Mouse (Mus musculus): Measurements from ENCODE around the gene 1700042G07Rik.

1700042G07Rik gene

GRCm38 (mm10) chr4:116173072-116173471 lies at the start of gene 1700042G07Rik, which contains the start of gene Gm49337:
1700042G07Rik (plus strand) TSS chr4:116173372.
Gm49337 (plus strand) TSS chr4:116173384.
- DNase-seq: no peak

- DNase-seq: peak; percentile 87 to 93
These were observed 49.3 kb upstream of the 1700042G07Rik start, which contains the start of the genes Rad54l and Pomgnt1 for GRCm38 (mm10) chr4:116123602-116124519. Rad54l (minus strand) TSS chr4:116123690. Pomgnt1 (plus strand) TSS chr4:116123840.

GRCm38 (mm10) chr4:116125803-116126386 lies 47.3 kb upstream of the 1700042G07Rik start:
- no peak for DNase-seq

- no peak for DNase-seq
These were observed 45.2 kb upstream of the 1700042G07Rik start for GRCm38 (mm10) chr4:116127956-116128355.

GRCm38 (mm10) chr4:116133126-116133525 lies 40.0 kb upstream of the 1700042G07Rik start:
- DNase-seq: no peak

- no peak for DNase-seq
These were observed 38.2 kb upstream of the 1700042G07Rik start for GRCm38 (mm10) chr4:116134990-116135389.

GRCm38 (mm10) chr4:116137421-116137996 lies 35.7 kb upstream of the 1700042G07Rik start:
- no peak for DNase-seq

GRCm38 (mm10) chr4:116140801-116141574 lies 32.2 kb upstream of the 1700042G07Rik start:
- DNase-seq: no peak

- DNase-seq: no peak
These were observed 31.4 kb upstream of the 1700042G07Rik start for GRCm38 (mm10) chr4:116141736-116142135.

- no peak for DNase-seq
These were observed 30.9 kb upstream of the 1700042G07Rik start for GRCm38 (mm10) chr4:116142269-116142668.

GRCm38 (mm10) chr4:116143317-116143811 lies 29.8 kb upstream of the 1700042G07Rik start:
- peak; percentile 36 to 54 for DNase-seq

- DNase-seq: peak; percentile 80 to 82
These were observed 29.1 kb upstream of the 1700042G07Rik start for GRCm38 (mm10) chr4:116143891-116144717.

- no peak for DNase-seq
These were observed 23.4 kb upstream of the 1700042G07Rik start for GRCm38 (mm10) chr4:116149812-116150155.

GRCm38 (mm10) chr4:116150156-116150861 lies 22.9 kb upstream of the 1700042G07Rik start:
- DNase-seq: peak; percentile 80 to 87

GRCm38 (mm10) chr4:116150862-116151221 lies 22.3 kb upstream of the 1700042G07Rik start:
- peak in 1 of 2 experiments; percentile 27 for DNase-seq

GRCm38 (mm10) chr4:116151238-116151637 lies 21.9 kb upstream of the 1700042G07Rik start, which contains the start of gene Lurap1:
Lurap1 (minus strand) TSS chr4:116151338.
- no peak for DNase-seq

GRCm38 (mm10) chr4:116152702-116153101 lies 20.5 kb upstream of the 1700042G07Rik start:
- DNase-seq: no peak

GRCm38 (mm10) chr4:116157882-116158281 lies 15.3 kb upstream of the 1700042G07Rik start:
- DNase-seq: no peak

GRCm38 (mm10) chr4:116159912-116160311 lies 13.3 kb upstream of the 1700042G07Rik start:
- DNase-seq: peak; percentile 54 to 66

GRCm38 (mm10) chr4:116160769-116161168 lies 12.4 kb upstream of the 1700042G07Rik start:
- DNase-seq: no peak

- no peak for DNase-seq
These were observed 11.0 kb upstream of the 1700042G07Rik start for GRCm38 (mm10) chr4:116162142-116162541.
